Mouse (Mus musculus) thymus, postnatal 10 days (tissue): ENCODE results near the gene Cdc42ep1.
"Not testable (repeated sequence)": the region's sequence is repeated elsewhere in the genome, so short reads cannot be mapped to it uniquely, and the experiment has no call there.

ENCODE experiments used
- DNase-seq, 2 experiments: peaks; one replicate each; pipeline ENCODE4 v3.0.0; 2021; ENCODE audit warnings: low spot score in 2 of 2

Cdc42ep1 gene

GRCm38 (mm10) chr15:78878792-78879516, 36.5 kb downstream of the Cdc42ep1 start:
- not testable (repeated sequence) for DNase-seq

- DNase-seq: no peak
Measured at GRCm38 (mm10) chr15:78880432-78880831, 38.0 kb downstream of the Cdc42ep1 start.

- DNase-seq: no peak
Measured at GRCm38 (mm10) chr15:78881828-78882227, 39.4 kb downstream of the Cdc42ep1 start.

GRCm38 (mm10) chr15:78889401-78889853, 47.0 kb downstream of the Cdc42ep1 start:
- DNase-seq: no peak

GRCm38 (mm10) chr15:78892440-78892839, 50.0 kb downstream of the Cdc42ep1 start:
- DNase-seq: no peak

GRCm38 (mm10) chr15:78894726-78895125, 52.3 kb downstream of the Cdc42ep1 start:
- peak in 1 of 2 experiments; percentile 31 for DNase-seq

GRCm38 (mm10) chr15:78895741-78896140, 53.3 kb downstream of the Cdc42ep1 start:
- DNase-seq: no peak

GRCm38 (mm10) chr15:78896149-78896548, 53.7 kb downstream of the Cdc42ep1 start:
- peak in 1 of 2 experiments; percentile 27 for DNase-seq

GRCm38 (mm10) chr15:78897488-78897887, 55.1 kb downstream of the Cdc42ep1 start:
- DNase-seq: no peak

GRCm38 (mm10) chr15:78898507-78899001, 56.1 kb downstream of the Cdc42ep1 start:
- peak; percentile 64 to 65 for DNase-seq

- DNase-seq: no peak
Measured at GRCm38 (mm10) chr15:78899409-78899739, 57.0 kb downstream of the Cdc42ep1 start, which contains the start of gene Gm49510. Gene Gm49510, plus strand, starts transcription at chr15:78899667.

- peak; percentile 73 to 81 for DNase-seq
Measured at GRCm38 (mm10) chr15:78899740-78900584, 57.5 kb downstream of the Cdc42ep1 start, which contains the start of gene Sh3bp1. Gene Sh3bp1, plus strand, starts transcription at chr15:78899768.
